Mouse (Mus musculus) retina, adult 2 months (tissue): ENCODE measurements around the gene Btbd7.

Experiments used
- DNase-seq: peaks from one replicate; pipeline ENCODE4 v3.0.0-alpha.2; 2012; ENCODE audit warnings: low read depth, low spot score

The Btbd7 gene

DNA sequence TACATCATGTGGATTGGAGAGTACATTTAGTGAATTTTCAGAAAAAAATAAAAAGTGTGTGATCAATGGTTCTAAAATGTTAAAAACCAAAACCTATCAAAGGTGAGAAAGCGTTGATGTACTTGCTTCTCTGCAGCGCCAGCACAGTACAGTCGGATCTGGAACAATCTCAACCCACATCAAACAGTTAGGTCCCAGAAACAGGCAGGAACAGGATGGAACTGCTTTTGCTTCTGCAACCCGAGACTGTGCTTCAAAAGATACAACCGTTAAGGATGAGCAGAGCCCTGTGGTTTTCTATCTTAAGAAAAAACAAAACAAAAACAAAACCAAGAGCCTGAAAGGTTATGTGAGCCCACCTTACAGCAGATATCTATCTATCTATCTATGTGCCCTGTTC lies 95.4 kb downstream of the Btbd7 start:
- no peak for DNase-seq

DNA sequence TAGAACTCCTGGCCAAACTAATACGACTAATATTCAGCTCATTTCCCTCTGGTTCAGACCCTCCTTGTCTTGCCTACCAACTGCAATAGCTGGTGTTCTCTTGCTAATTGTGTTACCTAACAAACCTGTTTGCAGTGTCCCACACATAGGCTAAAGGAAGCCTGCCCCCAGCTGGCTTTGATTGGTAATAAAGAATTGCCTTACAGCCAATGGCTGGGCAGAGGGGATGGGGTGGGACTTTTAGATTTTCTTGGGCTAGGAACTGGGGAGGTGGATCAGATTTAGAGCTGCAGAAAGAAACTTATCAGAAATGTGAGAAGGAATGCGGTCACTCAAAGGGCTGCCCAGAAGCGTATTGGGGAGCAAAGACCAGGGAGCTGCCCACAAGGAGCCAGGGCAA lies 98.8 kb downstream of the Btbd7 start:
- no peak for DNase-seq

DNA sequence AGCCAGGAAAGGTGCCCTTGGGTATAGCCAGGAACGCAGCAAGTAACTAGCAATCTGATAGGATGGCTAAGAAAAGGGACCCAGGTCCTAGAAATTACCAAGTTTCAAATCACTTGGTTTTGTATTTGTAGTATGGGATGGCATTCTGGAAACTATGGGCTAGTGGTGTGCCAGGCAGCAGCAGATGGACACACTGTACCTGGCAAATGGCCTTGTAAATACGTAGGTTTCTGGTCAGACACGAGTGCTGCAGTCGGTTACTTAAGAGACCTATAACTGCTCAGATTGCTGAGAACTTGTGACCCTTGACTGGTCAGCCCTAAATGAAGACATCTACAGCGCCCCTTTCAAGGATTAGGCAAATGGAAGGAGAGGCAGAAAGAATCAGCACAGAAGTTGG lies 100.1 kb downstream of the Btbd7 start:
- DNase-seq, result no peak

DNA sequence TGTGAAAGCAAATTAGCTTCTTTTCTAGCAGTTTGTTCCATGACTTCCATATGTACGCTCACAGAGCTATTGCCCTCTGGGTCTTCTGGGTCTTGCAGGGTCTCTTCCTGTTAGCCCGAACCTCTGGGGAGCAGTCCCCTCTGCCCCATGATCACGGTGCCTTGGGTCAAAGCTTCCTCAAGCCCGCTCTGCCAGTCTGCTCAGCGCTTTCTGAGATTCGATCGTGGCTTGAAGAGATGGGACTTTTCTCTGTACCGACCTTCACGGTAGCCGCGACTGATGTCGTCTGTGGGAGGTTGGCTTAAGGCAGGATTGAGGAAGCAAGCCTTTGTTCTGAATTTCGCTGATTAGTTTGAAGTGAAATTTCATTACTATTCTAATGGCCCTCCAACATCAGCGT lies 102.2 kb downstream of the Btbd7 start:
- DNase-seq, result no peak

DNA sequence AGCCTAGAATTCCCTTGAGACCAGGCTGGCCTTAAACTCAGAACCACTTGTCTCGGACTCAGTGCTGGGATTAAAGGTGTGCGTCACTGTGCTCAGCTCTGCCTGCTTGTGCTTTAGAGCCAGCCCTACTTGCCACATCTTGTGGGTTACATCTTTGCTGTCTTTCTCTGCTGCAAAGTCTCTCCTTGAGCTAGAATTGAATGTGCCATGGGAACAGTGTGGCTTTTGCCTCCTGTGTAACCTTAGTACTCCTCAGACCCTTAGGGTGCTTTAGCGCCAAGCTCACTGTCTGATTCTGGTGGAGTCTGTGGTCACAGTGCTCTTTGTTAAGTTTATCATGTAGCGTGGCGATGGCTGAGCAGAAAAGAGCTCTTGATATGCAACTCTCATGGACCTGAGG lies 105.6 kb downstream of the Btbd7 start:
- no peak for DNase-seq

DNA sequence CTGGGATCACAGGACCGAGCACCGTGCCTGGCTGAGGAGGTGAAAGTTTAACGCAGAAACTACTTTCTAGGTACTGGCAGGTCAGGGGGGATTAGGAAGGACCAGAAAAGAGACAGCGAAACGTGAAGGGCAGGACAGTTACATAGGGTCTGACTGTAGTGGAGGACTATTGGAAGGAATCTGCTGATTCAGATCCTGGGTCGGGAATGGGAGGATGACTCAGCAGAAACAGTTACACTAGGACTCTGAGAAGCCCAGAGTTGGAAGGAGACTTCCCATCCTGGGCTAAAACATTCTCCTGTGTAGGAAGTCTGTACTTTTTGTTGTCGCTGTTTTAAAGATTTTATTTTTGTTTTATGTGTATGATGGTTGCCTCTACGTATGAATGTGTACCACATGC lies 106.7 kb downstream of the Btbd7 start:
- DNase-seq, result no peak

DNA sequence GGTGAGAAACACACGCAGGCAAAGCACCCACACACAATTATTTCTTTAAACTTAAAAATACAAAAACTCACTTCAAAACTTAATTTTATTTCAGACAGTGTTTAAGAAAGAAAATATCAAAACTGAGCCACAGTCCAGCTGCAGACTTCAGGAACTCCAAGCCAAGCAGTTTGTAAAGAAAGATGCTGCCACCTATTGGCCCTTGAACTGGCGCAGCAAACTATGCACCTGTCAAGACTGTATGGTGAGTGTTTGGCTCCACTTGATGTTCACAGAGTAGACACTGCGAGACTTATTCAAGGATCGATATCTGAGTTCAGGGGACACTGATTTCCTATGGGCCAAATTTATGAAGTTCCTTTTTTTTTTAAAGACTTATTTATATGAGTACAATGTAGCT lies 109.3 kb downstream of the Btbd7 start:
- no peak for DNase-seq

DNA sequence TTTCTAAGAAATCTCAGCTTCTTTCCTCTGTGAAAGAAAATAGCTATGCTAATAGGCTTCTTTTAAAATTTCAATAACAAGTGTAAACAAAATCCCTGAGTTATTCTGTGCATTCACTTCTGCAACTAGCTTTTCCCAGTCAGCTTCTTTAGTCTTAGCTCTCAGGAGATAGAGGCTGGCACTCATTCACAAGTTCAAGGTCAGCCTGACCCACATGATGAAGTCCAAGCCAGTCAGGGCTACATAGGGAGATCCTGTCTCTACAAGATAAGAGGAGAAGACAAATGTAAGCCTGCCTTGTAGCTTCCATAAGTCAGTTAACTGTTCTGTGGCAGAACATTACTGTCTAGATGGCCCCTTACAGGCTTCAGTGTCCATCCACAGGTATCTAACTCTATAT lies 114.6 kb downstream of the Btbd7 start:
- DNase-seq, result no peak

DNA sequence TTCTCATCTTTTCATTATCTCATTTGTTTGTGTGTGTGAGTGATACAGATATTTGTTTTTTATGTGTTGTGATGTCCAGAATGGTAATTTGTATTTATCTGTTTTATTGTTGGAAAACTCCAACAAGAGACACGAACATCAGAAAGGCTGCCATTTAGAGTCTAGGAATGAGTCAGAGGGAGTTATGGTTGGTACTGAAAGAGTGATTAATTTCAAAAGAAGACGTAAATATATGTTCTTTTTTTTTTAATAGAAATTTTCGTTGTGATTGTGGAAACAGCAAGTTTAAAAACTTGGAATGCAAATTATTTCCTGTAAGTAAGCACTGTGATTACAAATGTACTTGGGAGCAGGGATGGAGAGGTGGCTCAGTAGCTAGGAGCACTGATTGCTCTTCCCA lies 116.6 kb downstream of the Btbd7 start:
- no peak for DNase-seq

DNA sequence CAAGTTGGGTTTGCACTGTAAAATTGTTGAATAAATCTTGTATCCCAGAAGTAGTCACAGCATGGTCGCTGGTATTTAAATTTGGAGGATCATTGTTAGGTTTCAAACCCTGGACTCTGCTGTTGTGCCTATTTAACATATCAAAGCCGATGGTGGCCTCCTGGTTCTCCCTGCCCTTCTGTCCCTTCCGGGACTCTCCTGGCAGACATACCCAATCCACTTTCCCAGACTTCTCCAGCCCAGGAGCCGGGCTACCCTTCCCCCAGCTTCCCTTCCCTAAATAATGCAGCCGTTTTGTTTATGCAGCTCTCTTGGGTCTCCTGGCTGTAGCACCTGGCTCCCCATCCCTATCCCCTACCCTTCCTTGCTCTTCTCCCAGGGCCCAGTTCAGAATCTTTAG lies 119.3 kb downstream of the Btbd7 start:
- no peak for DNase-seq

DNA sequence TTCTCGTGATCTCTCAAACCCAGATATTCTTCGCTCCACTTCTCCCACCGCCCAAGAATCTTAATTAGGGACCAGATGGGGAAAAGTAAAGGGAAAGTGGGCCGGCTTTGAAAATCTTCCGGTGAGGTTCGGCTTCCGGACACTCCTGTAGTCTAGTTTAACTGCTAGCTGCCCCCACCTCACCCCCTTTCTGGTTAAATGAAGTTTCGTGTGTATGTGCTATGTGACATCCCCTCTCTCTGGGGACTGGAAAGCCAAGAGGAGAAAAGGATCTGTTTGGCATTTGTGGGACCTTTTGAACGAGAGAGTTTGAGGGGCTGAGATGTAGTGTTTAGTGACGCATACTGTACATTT lies 119.9 kb downstream of the Btbd7 start, which contains the start of gene Gm20604:
Gm20604 (minus strand) TSS at position 270 of the 354 bp plus-strand sequence.
- no peak for DNase-seq

DNA sequence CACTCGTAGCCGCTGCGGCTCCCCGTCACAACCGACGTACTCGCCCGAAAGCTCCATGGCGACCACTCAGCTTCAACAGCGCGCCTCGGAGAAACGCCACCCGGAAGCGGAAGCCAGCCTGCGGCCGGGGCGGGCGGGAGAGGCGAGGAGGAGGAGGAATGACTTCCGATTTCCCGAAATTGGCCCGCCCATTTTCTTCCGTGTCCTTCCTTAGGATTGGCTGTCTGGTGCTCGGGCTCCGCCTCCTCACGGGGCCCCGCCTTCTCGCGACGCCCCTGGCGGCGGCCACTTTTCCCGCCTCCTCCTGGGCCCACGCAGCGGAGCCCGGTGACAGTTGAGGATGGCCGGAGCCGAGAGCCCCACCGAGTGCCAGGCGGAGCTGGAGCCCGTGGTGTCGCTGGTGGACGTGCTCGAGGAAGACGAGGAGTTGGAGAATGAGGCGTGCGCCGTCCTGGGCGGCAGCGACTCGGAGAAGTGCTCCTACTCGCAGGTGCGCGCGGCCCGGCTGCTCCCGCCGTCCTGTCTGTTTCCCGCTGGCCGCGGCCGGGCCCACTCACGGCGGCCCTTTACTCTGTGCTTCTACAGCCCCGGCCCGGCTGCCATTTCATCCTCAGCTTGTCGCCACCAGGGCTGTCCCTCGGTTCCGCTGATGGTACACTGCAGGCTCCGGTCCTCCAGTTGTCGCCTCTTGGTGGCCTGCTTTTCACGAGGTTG lies 120.4 kb downstream of the Btbd7 start, which contains the start of the genes Gm28051, Gon7 and Ubr7:
Gm28051 (minus strand) TSS at position 77 of the 714 bp plus-strand sequence.
Gon7 (minus strand) TSS at position 115 of the 714 bp plus-strand sequence.
Ubr7 (plus strand) TSS at position 279 of the 714 bp plus-strand sequence.
- DNase-seq, result peak; percentile 93

DNA sequence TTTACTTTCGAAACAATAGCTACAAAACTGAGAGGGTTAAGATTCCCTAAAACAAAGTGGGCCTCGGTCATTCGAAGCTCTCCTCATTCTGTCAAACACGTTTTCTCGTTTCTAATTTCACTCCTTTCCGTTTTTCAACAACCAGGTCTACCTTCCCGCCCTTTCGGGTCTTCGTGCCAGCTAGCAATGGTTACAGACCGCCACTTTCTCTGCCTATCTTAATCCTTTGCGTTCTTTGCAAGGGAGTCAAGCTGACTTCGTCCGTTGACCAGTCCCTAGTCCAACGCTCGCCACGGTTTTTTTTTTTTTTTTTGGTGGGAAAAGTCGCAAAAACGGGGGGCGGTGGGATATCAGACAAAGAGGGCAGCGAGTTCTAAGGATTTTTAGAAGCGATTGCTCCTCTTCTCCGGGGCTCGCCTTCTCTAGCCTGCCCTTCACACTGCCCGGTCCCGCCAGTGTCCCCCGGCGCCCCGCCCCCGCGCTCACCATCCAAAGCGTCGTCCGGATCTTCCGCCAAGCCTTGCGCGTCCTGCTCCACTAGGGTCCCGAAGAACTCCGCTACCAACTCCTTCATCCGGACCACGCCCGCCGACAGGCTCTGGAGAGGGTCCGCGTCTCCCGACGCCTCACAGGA lies 121.1 kb downstream of the Btbd7 start:
- DNase-seq, result no peak

DNA sequence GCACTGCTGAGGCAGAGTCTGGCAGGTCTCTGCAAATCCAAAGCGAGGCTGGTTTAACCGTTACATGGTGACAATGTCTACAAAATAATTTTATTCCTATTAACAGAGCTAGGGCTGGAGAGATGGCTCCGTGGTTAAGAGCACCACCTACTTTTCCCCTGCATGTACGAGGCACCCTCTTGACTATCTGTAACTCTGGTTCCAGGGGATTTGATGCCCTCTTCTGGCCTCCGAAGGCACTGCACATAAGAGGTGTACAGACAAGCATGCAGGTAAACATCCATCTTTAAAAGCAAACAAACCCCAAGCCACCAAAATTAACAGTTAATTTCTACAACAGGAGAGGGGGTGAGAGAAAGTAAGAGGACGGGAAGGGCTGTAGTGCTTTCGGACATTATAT lies 122.0 kb downstream of the Btbd7 start:
- no peak for DNase-seq

DNA sequence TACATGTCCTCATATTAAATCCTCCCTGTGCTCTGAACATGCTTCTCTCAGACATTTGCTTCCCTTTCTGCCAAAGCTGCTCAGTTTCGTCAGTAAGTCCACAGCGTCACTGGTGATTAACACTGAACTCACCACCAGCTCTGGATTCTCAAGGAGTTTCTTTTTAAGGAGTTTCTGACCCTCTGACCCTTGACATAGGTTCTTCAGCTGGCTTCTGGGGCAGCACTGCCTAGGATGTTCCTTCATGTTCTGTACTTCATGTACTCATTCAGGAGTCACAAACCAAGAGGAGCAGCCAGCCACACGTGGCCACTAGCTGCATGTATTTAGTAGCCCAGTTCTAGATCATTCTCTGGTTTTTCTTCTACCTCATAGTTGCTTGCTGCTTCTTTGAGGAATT lies 130.0 kb downstream of the Btbd7 start:
- no peak for DNase-seq

DNA sequence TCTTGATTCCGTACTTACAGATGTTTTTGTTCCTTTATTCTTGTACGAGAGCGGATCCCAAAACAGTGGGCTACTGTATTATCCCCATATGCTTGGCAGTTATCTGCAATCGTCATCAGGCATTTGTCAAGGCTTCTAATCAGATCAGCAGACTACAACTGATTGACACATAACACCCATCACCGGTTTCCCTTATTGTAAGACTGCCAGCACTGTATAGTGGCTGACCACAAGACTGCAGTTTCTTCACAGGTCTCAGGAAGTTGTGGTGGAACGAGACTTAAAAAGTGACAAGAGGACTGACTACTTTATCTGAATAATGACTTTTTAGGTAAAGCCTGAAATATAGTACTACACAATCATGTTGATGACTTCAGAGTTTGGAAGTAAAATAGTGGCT lies 133.4 kb downstream of the Btbd7 start:
- no peak for DNase-seq

DNA sequence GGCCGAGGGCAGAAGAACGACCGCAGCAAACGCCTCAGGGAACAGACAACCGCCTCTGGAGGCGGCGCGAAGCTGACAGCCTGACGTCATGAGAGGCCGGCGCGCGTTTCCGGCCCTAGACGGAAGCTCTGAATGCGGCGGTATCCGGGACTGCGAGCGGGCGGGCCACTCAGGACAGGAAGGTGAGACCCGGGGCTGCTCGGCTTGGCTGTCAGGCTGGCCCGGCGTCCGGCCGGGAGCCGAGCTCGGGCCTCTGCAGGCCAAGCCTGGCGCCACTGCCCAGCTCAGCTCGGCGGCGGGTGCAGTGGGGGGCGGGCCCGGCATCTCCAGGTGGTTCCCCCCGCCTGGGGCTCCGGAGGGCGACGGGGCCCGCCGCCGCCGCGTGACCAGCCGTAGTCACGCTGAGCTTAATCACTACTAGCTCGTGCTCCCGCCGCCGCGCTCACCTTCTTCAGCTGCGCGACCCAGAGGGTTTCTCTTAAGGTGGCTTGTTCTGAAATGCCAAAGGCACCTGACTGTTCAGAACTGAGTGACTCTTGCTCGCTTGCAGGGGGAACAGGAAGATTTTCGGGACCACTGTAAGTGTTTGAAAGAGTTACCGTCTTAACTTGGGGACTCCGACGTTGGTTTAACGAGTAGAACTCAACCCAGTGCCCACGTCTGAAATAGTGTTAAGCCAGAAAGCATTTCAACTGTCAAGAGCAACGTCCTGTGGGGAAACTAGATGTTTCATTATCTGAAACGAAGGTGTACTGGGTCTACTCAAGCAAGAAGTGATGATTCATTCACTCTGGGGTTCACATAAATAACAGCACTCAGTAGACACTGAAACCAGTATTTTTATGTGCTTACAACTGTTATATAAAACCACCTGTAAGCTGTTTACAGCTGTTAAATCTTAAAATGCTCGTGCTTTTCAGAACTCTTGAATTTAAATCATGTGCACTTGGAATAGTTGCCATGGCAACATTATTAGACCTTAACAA lies 134.4 kb downstream of the Btbd7 start, which contains the start of the genes Moap1 and Tmem251:
Moap1 (minus strand) TSS at position 73 of the 986 bp plus-strand sequence.
Tmem251 (plus strand) TSS at position 174 of the 986 bp plus-strand sequence.
- DNase-seq, result peak; percentile 69

DNA sequence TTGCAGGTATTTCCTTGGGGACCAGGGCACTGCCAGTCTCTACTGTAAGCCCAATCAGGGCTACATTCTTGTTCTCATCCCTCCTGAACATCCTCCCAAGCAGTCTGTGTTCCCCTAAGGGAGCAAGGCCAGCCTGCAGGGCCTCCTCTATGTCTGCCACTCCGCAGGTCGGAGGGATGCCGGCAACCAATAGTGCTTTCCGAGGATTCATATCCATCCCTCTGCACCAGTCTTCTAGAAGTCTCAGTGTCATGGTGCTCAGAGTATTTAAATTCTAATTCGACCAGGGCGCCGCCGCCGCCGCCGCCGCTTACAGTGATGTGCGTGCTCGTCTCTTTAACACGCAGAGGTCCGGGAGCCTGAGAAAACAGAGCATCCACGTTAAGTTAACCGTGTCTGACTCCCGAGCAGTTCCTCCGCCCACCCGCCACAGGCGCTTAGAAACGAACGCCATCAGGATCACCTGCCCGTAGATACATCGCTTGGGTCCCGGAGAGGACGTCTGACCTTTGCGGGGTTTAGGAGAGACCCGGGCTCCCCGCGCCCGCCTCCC lies 135.2 kb downstream of the Btbd7 start:
- no peak for DNase-seq

DNA sequence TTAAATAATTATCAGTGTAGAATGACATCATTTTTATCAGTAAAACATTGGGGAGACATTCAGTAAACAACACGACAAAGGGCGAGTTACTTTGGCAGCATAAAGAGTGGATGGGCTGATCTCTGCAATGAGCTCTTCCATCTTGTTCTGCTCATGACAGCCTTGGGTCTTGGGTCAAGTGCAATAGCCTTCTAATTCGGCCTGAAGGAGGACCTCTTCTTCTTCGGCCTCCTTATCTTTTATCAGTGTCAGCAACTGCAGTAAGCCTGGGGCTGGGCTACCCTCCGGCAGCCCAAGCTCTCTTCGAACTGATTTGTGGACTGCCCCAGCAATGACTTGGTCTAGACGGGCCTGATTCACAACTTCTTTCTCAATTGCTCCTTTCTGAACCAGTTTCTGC lies 136.2 kb downstream of the Btbd7 start:
- DNase-seq, result no peak

DNA sequence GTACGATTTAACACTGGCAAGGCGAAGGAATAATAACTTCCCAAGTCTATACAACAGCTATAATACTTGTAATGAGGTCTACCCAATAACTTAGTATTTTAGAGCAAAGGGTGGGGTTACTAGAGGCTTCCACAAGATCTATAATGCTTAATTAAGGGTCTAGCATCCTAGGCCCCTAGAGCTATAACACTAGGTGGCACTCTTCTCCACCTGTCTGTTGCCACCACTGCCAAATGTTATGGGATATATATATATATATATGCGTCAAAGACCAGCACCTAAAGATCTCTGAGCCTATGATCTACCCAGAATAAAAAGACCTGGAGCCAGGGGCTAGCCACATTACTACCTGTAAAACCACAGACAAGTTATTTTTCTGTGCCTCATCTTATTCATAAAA lies 138.0 kb downstream of the Btbd7 start:
- no peak for DNase-seq

DNA sequence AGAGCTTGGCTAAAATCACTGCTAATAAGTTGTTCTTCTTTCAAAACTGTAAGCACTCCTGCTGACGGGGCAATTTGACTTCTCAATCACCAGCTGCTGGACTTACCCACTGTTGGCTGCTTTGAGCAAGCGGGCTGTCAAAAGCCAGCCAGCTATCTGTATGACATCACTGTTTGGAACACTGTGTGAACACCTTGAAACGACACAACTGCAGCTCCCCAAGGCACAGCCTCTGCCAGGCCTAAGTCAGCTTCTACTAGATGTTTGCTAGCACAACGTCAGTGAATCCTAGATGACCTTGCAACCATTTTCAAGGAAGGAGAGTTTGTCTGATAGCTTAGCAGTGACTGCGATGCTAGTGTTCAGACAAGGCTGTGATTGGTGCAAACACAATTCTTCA lies 139.2 kb downstream of the Btbd7 start:
- no peak for DNase-seq

DNA sequence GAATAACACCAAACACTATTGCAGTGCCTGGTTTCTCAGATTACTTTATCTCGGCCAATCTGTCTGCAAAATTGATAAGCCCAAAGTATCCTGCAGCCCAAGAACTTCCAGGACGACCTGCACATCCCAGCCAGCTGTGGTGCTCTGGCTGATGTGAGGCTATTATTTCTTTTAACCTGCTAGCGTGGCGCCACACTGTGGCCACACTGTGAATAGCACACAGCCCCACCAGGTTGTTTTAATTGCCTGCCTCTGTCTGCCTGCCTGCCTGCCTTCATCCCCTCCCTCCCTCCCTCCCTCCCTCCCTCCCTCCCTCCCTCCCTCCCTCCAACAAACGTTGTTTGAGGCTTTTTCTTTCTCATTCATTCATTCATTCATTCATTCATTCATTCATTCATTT lies 144.9 kb downstream of the Btbd7 start:
- no peak for DNase-seq
